28 mouse cellular contexts compared by ENCODE assay signal in genomic region chr8:73293655-73294054, GRCm38 (mm10). TPM values are rescaled to one million over a fixed set of nuclear protein-coding genes. Genes with fewer than 3 reads are reported as not detected.
DNase-seq lines count a peak whose midpoint lies in the region; ATAC-seq and TF ChIP-seq lines count a peak whose summit lies in the region.
"Had no signal": no experiment of that assay in that cellular context is flagged by ENCODE, and none has a peak within 500 bp of the region (broad histone marks: within the 10 kb centered on the region; RNA-seq: fewer than 3 reads in every experiment).

No protein-coding gene starts in this region.

- H3K27me3 ChIP-seq in lung, postnatal 0 days (replicated peaks; ENCODE audit: insufficient read depth, low read length), result no peaks in the 10 kb centered on the region
- H3K27me3 ChIP-seq in midbrain, embryonic 10.5 days (ENCODE audit: low read depth, poor library complexity, severe bottlenecking), result no peaks in the 10 kb centered on the region
- H3K27me3 ChIP-seq: embryonic facial prominence, embryonic 12.5 days; embryonic facial prominence, embryonic 15.5 days; forebrain, embryonic 12.5 days; forebrain, embryonic 15.5 days; heart, embryonic 13.5 days had no signal

- no peak overlapping the region for H3K27ac ChIP-seq in lung, postnatal 0 days (ENCODE audit: low read length)
- H3K27ac ChIP-seq in midbrain, embryonic 10.5 days (replicated peaks), result no peak overlapping the region
- H3K27ac ChIP-seq: embryonic facial prominence, embryonic 12.5 days; embryonic facial prominence, embryonic 15.5 days; forebrain, embryonic 12.5 days; forebrain, embryonic 15.5 days; heart, embryonic 10.5 days; heart, embryonic 13.5 days; hindbrain, embryonic 14.5 days; hindbrain, postnatal 0 days had no signal

- H3K4me1 ChIP-seq in lung, postnatal 0 days (ENCODE audit: insufficient read depth, low read depth, low read length), result peaks cover 5% of the 10 kb centered on the region; the same call in 1 of the 2 replicates
- no peaks in the 10 kb centered on the region for H3K4me1 ChIP-seq in midbrain, embryonic 10.5 days
- H3K4me1 ChIP-seq: embryonic facial prominence, embryonic 12.5 days; embryonic facial prominence, embryonic 15.5 days; forebrain, embryonic 12.5 days; forebrain, embryonic 15.5 days had no signal

- TF ChIP-seq CTCF in lung, postnatal 0 days (IDR thresholded peaks at IDR 0.05), result no peak

- H3K9me3 ChIP-seq in lung, postnatal 0 days (ENCODE audit: low read length), result no peaks in the 10 kb centered on the region
- no peaks in the 10 kb centered on the region for H3K9me3 ChIP-seq in midbrain, embryonic 10.5 days (replicated peaks)
- H3K9me3 ChIP-seq: embryonic facial prominence, embryonic 12.5 days; embryonic facial prominence, embryonic 15.5 days; forebrain, embryonic 12.5 days; forebrain, embryonic 15.5 days; heart, embryonic 10.5 days; heart, embryonic 13.5 days had no signal

- ATAC-seq in lung, postnatal 0 days, result no peak
- peak; percentile 94 for ATAC-seq in megakaryocyte progenitor cell, adult 5-6 weeks (replicated peaks; ENCODE audit: poor library complexity)
- ATAC-seq: CD4-positive, CD25-positive, alpha-beta regulatory T cell, adult 4 months; forebrain, embryonic 15.5 days; hindbrain, postnatal 0 days; inflammation-experienced regulatory T-cells, adult 6 months had no signal

- no peak for TF ChIP-seq EP300 in lung, postnatal 0 days (IDR thresholded peaks at IDR 0.05)

- no peak overlapping the region for H3K4me3 ChIP-seq in lung, postnatal 0 days (ENCODE audit: low read depth, low read length)
- no peak overlapping the region for H3K4me3 ChIP-seq in midbrain, embryonic 10.5 days
- H3K4me3 ChIP-seq: embryonic facial prominence, embryonic 12.5 days; embryonic facial prominence, embryonic 15.5 days; forebrain, embryonic 12.5 days; forebrain, embryonic 15.5 days; heart, embryonic 10.5 days; heart, embryonic 13.5 days had no signal

- no peaks in the 10 kb centered on the region for H3K36me3 ChIP-seq in lung, postnatal 0 days (ENCODE audit: insufficient read depth, low read length)
- H3K36me3 ChIP-seq in midbrain, embryonic 10.5 days, result no peaks in the 10 kb centered on the region
- H3K36me3 ChIP-seq: embryonic facial prominence, embryonic 12.5 days; embryonic facial prominence, embryonic 15.5 days; forebrain, embryonic 12.5 days; forebrain, embryonic 15.5 days; heart, embryonic 10.5 days; heart, embryonic 13.5 days had no signal

- WGBS in lung, postnatal 0 days, result 69% methylated on average over 2 of the region's 2 CpGs
- WGBS in midbrain, embryonic 10.5 days, result 92% methylated on average over 2 of the region's 2 CpGs

- peak; percentile 6 for DNase-seq in lung, postnatal 0 days (ENCODE audit: low spot score)
- DNase-seq in lung, postnatal 4 days, result no peak
- DNase-seq in gonadal fat pad, adult 2 months (ENCODE audit: low read depth), result peak; percentile 72
- no peak for DNase-seq in midbrain, embryonic 10.5 days (ENCODE audit: low spot score)
- DNase-seq in yolk sac, embryonic 10.5 days (ENCODE audit: low spot score), result no peak
- DNase-seq in left cerebral cortex, adult 8-10 months (ENCODE audit: low spot score in 2 of 2), result no peak
- DNase-seq: adrenal gland, adult 2 months; adrenal gland, postnatal 25 days; B cell, adult 2 months; cerebellum, adult 18-20 months; cerebellum, adult 9-10 months; cerebellum, postnatal 14 days; gastrocnemius, postnatal 25 days; heart, adult 18-20 months; heart, postnatal 14 days; heart, postnatal 4 days had no signal

- H3K9ac ChIP-seq in lung, postnatal 0 days (replicated peaks; ENCODE audit: low read depth), result no peak overlapping the region
- H3K9ac ChIP-seq: embryonic facial prominence, embryonic 12.5 days; embryonic facial prominence, embryonic 15.5 days; forebrain, embryonic 12.5 days; forebrain, embryonic 15.5 days; heart, embryonic 13.5 days; hindbrain, embryonic 14.5 days had no signal

- H3K4me2 ChIP-seq in lung, postnatal 0 days (replicated peaks; ENCODE audit: low read depth, low read length), result no peak overlapping the region
- H3K4me2 ChIP-seq: embryonic facial prominence, embryonic 12.5 days; embryonic facial prominence, embryonic 15.5 days; forebrain, embryonic 12.5 days; forebrain, embryonic 15.5 days; heart, embryonic 13.5 days; hindbrain, embryonic 14.5 days had no signal

RNA-seq across cellular contexts. Expression of gene Large1, which starts 59.7 kb away (rescaled TPM):
- 5.2 and 5.6 TPM in 2 replicates for polyA plus RNA-seq in lung, postnatal 0 days (2015; fragmentation: Nextera tagmentation; extraction: Ambion mirVana)
- polyA plus RNA-seq in gonadal fat pad, adult 2 months (2012; rRNA removed), result 9.3 and 16.7 TPM in 2 replicates
- total RNA-seq in megakaryocyte progenitor cell, adult 5-6 weeks (2015), result 3.9 and 5.3 TPM in 2 replicates
- 1.4 and 1.9 TPM in 2 replicates for total RNA-seq in megakaryocyte progenitor cell, adult 5-6 weeks (2017)
- polyA plus RNA-seq in midbrain, embryonic 10.5 days (2016; fragmentation: Nextera tagmentation; extraction: Ambion mirVana), result 5.8 and 6.6 TPM in 2 replicates
- total RNA-seq in left cerebral cortex, adult 8-10 months (2022), result 100 to 1,000 TPM; 119 to 146 (median 132) TPM
- total RNA-seq: MEL had no signal

Comparison
In these comparisons a context has a peak if more than half of its experiments do, and no peak if none do; other contexts are left out.
1. DNase-seq: peak in lung, postnatal 0 days (single experiment) and gonadal fat pad, adult 2 months (single experiment); none in lung, postnatal 4 days (0 of 2), midbrain, embryonic 10.5 days (single experiment), yolk sac, embryonic 10.5 days (single experiment) and left cerebral cortex, adult 8-10 months (0 of 2).